Mouse (Mus musculus): ENCODE measurements at regions not wholly inside any gene's neighbourhood (a gene's known extent, or its start where the extent isn't known, plus 50 kb on each side); places are given as distances from the start of the nearest gene placed in this dataset.

GRCm38 (mm10) chr1:194519509-194520220, 98.4 kb upstream of the Plxna2 start:
- no peak for ATAC-seq (ENCODE audit: insufficient number of reproducible peaks, insufficient read depth, low FRiP score, low read depth)
- 74% methylated on average over 6 of the region's 6 CpGs for WGBS
- Histone ChIP-seq H3K4me1 (ENCODE audit: control insufficient read depth, insufficient read depth, low read length) (peaks cover 5% of the 10 kb centered on the region; the same call in 1 of the 2 replicates), H3K9ac (replicated peaks; ENCODE audit: low read depth, low read length) (no peak overlapping the region), H3K9me3 (ENCODE audit: control insufficient read depth, low read depth, low read length) (no peaks in the 10 kb centered on the region), H3K4me2 (replicated peaks; ENCODE audit: low read depth, low read length) (no peak overlapping the region), H3K27ac (ENCODE audit: low read length) (no peak overlapping the region), H3K36me3 (ENCODE audit: control insufficient read depth, insufficient read depth, low read length) (no peaks in the 10 kb centered on the region), H3K27me3 (ENCODE audit: control insufficient read depth, insufficient read depth, low read length) (no peaks in the 10 kb centered on the region), H3K4me3 (ENCODE audit: low read depth, low read length) (no peak overlapping the region)

DNA sequence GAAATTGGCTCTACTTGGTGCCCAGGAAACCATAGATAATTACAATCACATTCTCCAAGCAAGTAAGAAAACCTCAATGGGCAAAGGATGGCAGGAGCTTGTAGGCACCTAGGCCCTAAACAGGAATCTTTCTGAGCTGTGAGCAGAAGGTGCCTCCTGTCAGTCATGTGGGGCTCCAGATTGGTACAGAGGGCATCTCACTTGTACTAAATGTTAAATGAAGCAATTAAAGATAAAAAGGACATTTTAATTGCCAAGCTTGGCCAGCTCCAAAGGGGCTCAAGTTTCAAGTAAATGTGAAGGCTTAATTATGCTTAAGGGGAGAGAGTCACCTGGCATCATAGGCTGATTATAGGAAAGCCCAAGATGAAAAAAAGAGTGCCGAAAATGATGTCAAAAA, 101.9 kb upstream of the Plxna2 start:
- no peaks in the 10 kb centered on the region for H3K36me3 ChIP-seq (ENCODE audit: control insufficient read depth, insufficient read depth, low read length)
- no peaks in the 10 kb centered on the region for H3K9me3 ChIP-seq (ENCODE audit: control insufficient read depth, low read depth, low read length)
- no peak overlapping the region for H3K4me3 ChIP-seq (ENCODE audit: low read depth, low read length)
- H3K4me1 ChIP-seq (ENCODE audit: control insufficient read depth, insufficient read depth, low read length), result peaks cover 5% of the 10 kb centered on the region; the same call in 1 of the 2 replicates
- no peaks in the 10 kb centered on the region for H3K27me3 ChIP-seq (ENCODE audit: control insufficient read depth, insufficient read depth, low read length)
- ATAC-seq (ENCODE audit: insufficient number of reproducible peaks, insufficient read depth, low FRiP score, low read depth), result no peak
- no peak overlapping the region for H3K9ac ChIP-seq (replicated peaks; ENCODE audit: low read depth, low read length)
- WGBS, result 89% methylated on average over 1 of the region's 1 CpGs
- no peak overlapping the region for H3K4me2 ChIP-seq (replicated peaks; ENCODE audit: low read depth, low read length)
- H3K27ac ChIP-seq (ENCODE audit: low read length), result no peak overlapping the region

DNA sequence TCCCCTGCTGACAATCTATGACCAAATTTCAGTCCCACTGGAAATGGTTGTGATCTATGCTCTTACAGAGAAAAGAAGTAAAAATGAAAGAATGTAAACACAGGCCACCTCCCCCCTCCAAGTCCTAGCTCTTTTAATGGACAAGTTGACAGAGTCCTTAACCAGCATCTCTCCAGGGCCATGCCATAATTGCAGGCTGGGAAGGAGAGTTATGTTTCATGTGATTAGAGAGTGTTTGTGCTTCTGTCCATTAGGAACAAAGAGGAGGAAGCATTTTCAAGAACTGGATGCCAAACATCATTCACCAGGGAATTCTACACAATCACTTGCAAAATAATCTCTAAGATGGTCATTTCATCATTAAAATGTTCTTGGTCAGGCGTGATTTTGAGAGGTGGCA, 109.7 kb upstream of the Plxna2 start:
- no peaks in the 10 kb centered on the region for H3K36me3 ChIP-seq (ENCODE audit: control insufficient read depth, insufficient read depth, low read length)
- H3K4me3 ChIP-seq (ENCODE audit: low read depth, low read length), result no peak overlapping the region
- H3K27ac ChIP-seq (ENCODE audit: low read length), result no peak overlapping the region
- no peaks in the 10 kb centered on the region for H3K27me3 ChIP-seq (ENCODE audit: control insufficient read depth, insufficient read depth, low read length)
- no peak overlapping the region for H3K4me2 ChIP-seq (replicated peaks; ENCODE audit: low read depth, low read length)
- ATAC-seq (ENCODE audit: insufficient number of reproducible peaks, insufficient read depth, low FRiP score, low read depth), result no peak
- H3K4me1 ChIP-seq (ENCODE audit: control insufficient read depth, insufficient read depth, low read length), result peaks cover 8% of the 10 kb centered on the region; the same call in 1 of the 2 replicates
- WGBS, result 48% methylated on average over 1 of the region's 1 CpGs
- no peaks in the 10 kb centered on the region for H3K9me3 ChIP-seq (ENCODE audit: control insufficient read depth, low read depth, low read length)
- no peak overlapping the region for H3K9ac ChIP-seq (replicated peaks; ENCODE audit: low read depth, low read length)

DNA sequence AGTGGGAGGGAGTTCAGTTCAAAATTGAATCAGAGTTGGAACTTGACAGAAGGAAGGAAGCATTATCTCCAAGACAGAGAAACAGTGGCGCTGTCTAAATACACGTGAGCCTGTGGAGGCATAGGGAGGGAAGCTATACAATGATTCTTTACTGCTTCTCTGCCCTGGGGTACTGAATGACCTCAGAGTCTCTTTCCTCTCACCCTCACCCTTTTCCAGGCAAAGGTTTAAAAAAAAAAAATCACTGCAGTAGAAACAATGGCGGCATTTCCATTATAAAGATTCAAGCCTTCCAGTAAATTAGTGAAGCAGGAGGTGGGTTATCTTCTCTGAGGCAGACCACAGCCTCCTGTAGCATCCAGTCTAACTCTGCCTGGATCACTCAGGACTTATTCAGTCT, 112.2 kb upstream of the Plxna2 start:
- Histone ChIP-seq H3K9ac (replicated peaks; ENCODE audit: low read depth, low read length) (no peak overlapping the region), H3K9me3 (ENCODE audit: control insufficient read depth, low read depth, low read length) (no peaks in the 10 kb centered on the region), H3K27ac (ENCODE audit: low read length) (no peak overlapping the region), H3K27me3 (ENCODE audit: control insufficient read depth, insufficient read depth, low read length) (no peaks in the 10 kb centered on the region), H3K36me3 (ENCODE audit: control insufficient read depth, insufficient read depth, low read length) (no peaks in the 10 kb centered on the region), H3K4me3 (ENCODE audit: low read depth, low read length) (no peak overlapping the region), H3K4me2 (replicated peaks; ENCODE audit: low read depth, low read length) (no peak overlapping the region), H3K4me1 (ENCODE audit: control insufficient read depth, insufficient read depth, low read length) (peaks cover 8% of the 10 kb centered on the region; the same call in 1 of the 2 replicates)
- no peak for ATAC-seq (ENCODE audit: insufficient number of reproducible peaks, insufficient read depth, low FRiP score, low read depth)
- WGBS, result 33% methylated on average over 3 of the region's 3 CpGs

DNA sequence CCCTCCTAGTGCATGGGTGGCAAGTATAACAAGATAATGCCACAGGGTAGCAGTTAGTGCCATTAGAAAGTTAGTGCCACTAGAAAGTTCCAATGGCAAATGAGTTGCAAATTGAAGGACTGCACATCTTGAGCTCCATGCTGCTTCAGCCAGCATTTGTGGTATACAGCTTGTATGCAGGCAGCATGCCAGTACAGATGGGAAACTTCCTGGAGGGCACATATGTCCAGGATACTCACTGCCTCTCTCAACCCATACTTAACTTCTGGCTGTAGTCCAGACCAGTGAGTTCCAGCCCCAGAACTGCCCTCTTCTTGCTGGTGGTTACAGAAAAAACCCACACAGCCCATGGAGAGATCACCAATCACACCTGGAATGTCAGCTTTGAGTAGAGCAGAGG, 113.8 kb upstream of the Plxna2 start:
- no peak; the same call in 1 of the 2 replicates for ATAC-seq (ENCODE audit: insufficient number of reproducible peaks, insufficient read depth, low FRiP score, low read depth)

GRCm38 (mm10) chr1:194503517-194503916, 114.5 kb upstream of the Plxna2 start:
- Histone ChIP-seq H3K9ac (replicated peaks; ENCODE audit: low read depth, low read length) (no peak overlapping the region), H3K4me2 (replicated peaks; ENCODE audit: low read depth, low read length) (no peak overlapping the region), H3K9me3 (ENCODE audit: control insufficient read depth, low read depth, low read length) (no peaks in the 10 kb centered on the region), H3K27ac (ENCODE audit: low read length) (no peak overlapping the region), H3K4me1 (ENCODE audit: control insufficient read depth, insufficient read depth, low read length) (peaks cover 6% of the 10 kb centered on the region; the same call in 1 of the 2 replicates), H3K36me3 (ENCODE audit: control insufficient read depth, insufficient read depth, low read length) (no peaks in the 10 kb centered on the region), H3K27me3 (ENCODE audit: control insufficient read depth, insufficient read depth, low read length) (no peaks in the 10 kb centered on the region), H3K4me3 (ENCODE audit: low read depth, low read length) (no peak overlapping the region)
- ATAC-seq (ENCODE audit: insufficient number of reproducible peaks, insufficient read depth, low FRiP score, low read depth), result no peak
- WGBS, result 53% methylated on average over 3 of the region's 3 CpGs

More for the DNA sequence above, 113.8 kb upstream of the Plxna2 start:
- Histone ChIP-seq H3K4me3 (ENCODE audit: low read depth, low read length) (no peak overlapping the region), H3K27me3 (ENCODE audit: control insufficient read depth, insufficient read depth, low read length) (no peaks in the 10 kb centered on the region), H3K4me2 (replicated peaks; ENCODE audit: low read depth, low read length) (no peak overlapping the region), H3K27ac (ENCODE audit: low read length) (no peak overlapping the region), H3K4me1 (ENCODE audit: control insufficient read depth, insufficient read depth, low read length) (peaks cover 8% of the 10 kb centered on the region; the same call in 1 of the 2 replicates), H3K36me3 (ENCODE audit: control insufficient read depth, insufficient read depth, low read length) (no peaks in the 10 kb centered on the region), H3K9me3 (ENCODE audit: control insufficient read depth, low read depth, low read length) (no peaks in the 10 kb centered on the region), H3K9ac (replicated peaks; ENCODE audit: low read depth, low read length) (no peak overlapping the region)

- Histone ChIP-seq H3K9me3 (ENCODE audit: control insufficient read depth, low read depth, low read length) (no peaks in the 10 kb centered on the region), H3K36me3 (ENCODE audit: control insufficient read depth, insufficient read depth, low read length) (no peaks in the 10 kb centered on the region), H3K27me3 (ENCODE audit: control insufficient read depth, insufficient read depth, low read length) (no peaks in the 10 kb centered on the region), H3K27ac (ENCODE audit: low read length) (no peak overlapping the region), H3K4me1 (ENCODE audit: control insufficient read depth, insufficient read depth, low read length) (no peaks in the 10 kb centered on the region), H3K9ac (replicated peaks; ENCODE audit: low read depth, low read length) (no peak overlapping the region), H3K4me2 (replicated peaks; ENCODE audit: low read depth, low read length) (no peak overlapping the region), H3K4me3 (ENCODE audit: low read depth, low read length) (no peak overlapping the region)
- 42% methylated on average over 2 of the region's 2 CpGs for WGBS
- peak; percentile 56; the same call in 1 of the 2 replicates for ATAC-seq (ENCODE audit: insufficient number of reproducible peaks, insufficient read depth, low FRiP score, low read depth)
Observed at GRCm38 (mm10) chr1:194496424-194496823, 121.6 kb upstream of the Plxna2 start.

- H3K4me3 ChIP-seq (ENCODE audit: low read depth, low read length), result no peak overlapping the region
- no peaks in the 10 kb centered on the region for H3K36me3 ChIP-seq (ENCODE audit: control insufficient read depth, insufficient read depth, low read length)
- H3K27ac ChIP-seq (ENCODE audit: low read length), result no peak overlapping the region
- H3K9ac ChIP-seq (replicated peaks; ENCODE audit: low read depth, low read length), result no peak overlapping the region
- H3K9me3 ChIP-seq (ENCODE audit: control insufficient read depth, low read depth, low read length), result no peaks in the 10 kb centered on the region
- no peaks in the 10 kb centered on the region for H3K4me1 ChIP-seq (ENCODE audit: control insufficient read depth, insufficient read depth, low read length)
- no peak for ATAC-seq (ENCODE audit: insufficient number of reproducible peaks, insufficient read depth, low FRiP score, low read depth)
- H3K4me2 ChIP-seq (replicated peaks; ENCODE audit: low read depth, low read length), result no peak overlapping the region
- H3K27me3 ChIP-seq (ENCODE audit: control insufficient read depth, insufficient read depth, low read length), result no peaks in the 10 kb centered on the region
Observed at GRCm38 (mm10) chr1:194491111-194491510, 126.9 kb upstream of the Plxna2 start.

GRCm38 (mm10) chr1:194488126-194488525, 129.9 kb upstream of the Plxna2 start:
- H3K4me3 ChIP-seq (ENCODE audit: low read depth, low read length), result no peak overlapping the region
- no peaks in the 10 kb centered on the region for H3K36me3 ChIP-seq (ENCODE audit: control insufficient read depth, insufficient read depth, low read length)
- H3K4me1 ChIP-seq (ENCODE audit: control insufficient read depth, insufficient read depth, low read length), result no peaks in the 10 kb centered on the region
- no peak overlapping the region for H3K9ac ChIP-seq (replicated peaks; ENCODE audit: low read depth, low read length)
- no peaks in the 10 kb centered on the region for H3K9me3 ChIP-seq (ENCODE audit: control insufficient read depth, low read depth, low read length)
- no peak overlapping the region for H3K4me2 ChIP-seq (replicated peaks; ENCODE audit: low read depth, low read length)
- no peak for ATAC-seq (ENCODE audit: insufficient number of reproducible peaks, insufficient read depth, low FRiP score, low read depth)
- H3K27me3 ChIP-seq (ENCODE audit: control insufficient read depth, insufficient read depth, low read length), result no peaks in the 10 kb centered on the region
- H3K27ac ChIP-seq (ENCODE audit: low read length), result no peak overlapping the region

Data from stomach, embryonic 14.5 days (tissue).